Mouse (Mus musculus): ENCODE results near the gene Zfp316.

The Zfp316 gene

GRCm38 (mm10) chr5:143236036-143236435, 33.8 kb downstream of the Zfp316 start:
- no peak for ATAC-seq (ENCODE audit: insufficient number of reproducible peaks, low FRiP score, low TSS enrichment)

- ATAC-seq (ENCODE audit: insufficient number of reproducible peaks, low FRiP score, low TSS enrichment): peak; percentile 97
Measured at GRCm38 (mm10) chr5:143235028-143235693, 34.7 kb downstream of the Zfp316 start, which contains the start of gene Zfp12. Gene Zfp12, plus strand, starts transcription at chr5:143235163.

GRCm38 (mm10) chr5:143226790-143227189, 43.0 kb downstream of the Zfp316 start, which contains the start of gene Spdye4a:
Gene Spdye4a, minus strand, starts transcription at chr5:143226890.
- ATAC-seq (ENCODE audit: insufficient number of reproducible peaks, low FRiP score, low TSS enrichment): no peak

GRCm38 (mm10) chr5:143222287-143222686, 47.5 kb downstream of the Zfp316 start:
- no peak for ATAC-seq (ENCODE audit: insufficient number of reproducible peaks, low FRiP score, low TSS enrichment)

DNA sequence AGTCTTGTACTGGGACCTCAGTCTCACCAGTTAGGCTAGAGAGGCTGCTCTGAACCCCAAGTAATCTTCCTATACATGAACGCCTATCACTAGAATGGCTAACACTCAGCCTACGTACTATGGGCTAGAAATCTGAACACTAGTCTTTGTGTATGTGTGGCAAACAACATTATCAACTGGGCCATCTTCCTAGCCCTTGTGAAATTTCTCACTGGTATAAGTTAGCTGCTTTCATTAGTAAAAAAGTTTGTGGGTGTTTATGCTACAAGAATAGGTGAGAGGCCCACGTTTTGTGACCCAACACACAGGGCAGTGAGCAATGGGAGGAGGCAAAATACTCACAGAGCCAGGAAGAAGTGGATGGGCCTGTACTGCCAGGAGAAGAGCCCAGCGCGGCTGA, 48.8 kb downstream of the Zfp316 start:
- ATAC-seq (ENCODE audit: insufficient number of reproducible peaks, low FRiP score, low TSS enrichment): no peak

DNA sequence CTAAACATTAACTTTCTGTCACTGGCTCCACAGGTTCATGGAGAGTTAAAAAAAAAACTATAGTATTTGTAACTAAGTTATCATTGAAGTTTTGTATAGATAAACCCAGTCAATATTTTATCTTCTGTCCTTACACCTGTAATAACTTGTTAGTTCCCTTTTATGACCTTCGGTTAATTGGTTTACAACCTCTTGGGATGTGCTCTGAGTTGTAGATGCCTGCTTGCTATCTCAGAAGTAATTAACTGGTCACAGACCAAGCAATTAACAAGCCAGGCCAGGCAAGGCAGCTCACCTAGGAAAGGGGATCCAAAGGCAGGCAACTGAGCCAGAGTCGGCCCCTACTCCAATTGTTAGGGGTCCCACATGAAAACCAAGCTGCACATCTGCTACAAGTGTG, 56.0 kb downstream of the Zfp316 start:
- ATAC-seq (ENCODE audit: insufficient number of reproducible peaks, low FRiP score, low TSS enrichment): no peak

GRCm38 (mm10) chr5:143205015-143205414, 64.8 kb downstream of the Zfp316 start:
- no peak for ATAC-seq (ENCODE audit: insufficient number of reproducible peaks, low FRiP score, low TSS enrichment)

All from cerebellum, adult (tissue).